Mouse (Mus musculus) kidney, adult 11 months (tissue): ENCODE results near the gene Cks1b.
A peak's percentile ranks its signal among the peaks of the same experiment; 100 is the strongest.

Experiments used
- DNase-seq: peaks from one replicate; pipeline ENCODE4 v3.0.0; 2022

Cks1b gene

GRCm38 (mm10) chr3:89395419-89395805 lies 22.8 kb downstream of the Cks1b start:
- peak; percentile 39 for DNase-seq

- DNase-seq: peak; percentile 90
Observed at GRCm38 (mm10) chr3:89394894-89395256, 23.3 kb downstream of the Cks1b start.

- peak; percentile 94 for DNase-seq
Observed at GRCm38 (mm10) chr3:89394006-89394893, 23.9 kb downstream of the Cks1b start, which contains the start of gene Zbtb7b. Gene Zbtb7b, minus strand, starts transcription at chr3:89394776.

DNA sequence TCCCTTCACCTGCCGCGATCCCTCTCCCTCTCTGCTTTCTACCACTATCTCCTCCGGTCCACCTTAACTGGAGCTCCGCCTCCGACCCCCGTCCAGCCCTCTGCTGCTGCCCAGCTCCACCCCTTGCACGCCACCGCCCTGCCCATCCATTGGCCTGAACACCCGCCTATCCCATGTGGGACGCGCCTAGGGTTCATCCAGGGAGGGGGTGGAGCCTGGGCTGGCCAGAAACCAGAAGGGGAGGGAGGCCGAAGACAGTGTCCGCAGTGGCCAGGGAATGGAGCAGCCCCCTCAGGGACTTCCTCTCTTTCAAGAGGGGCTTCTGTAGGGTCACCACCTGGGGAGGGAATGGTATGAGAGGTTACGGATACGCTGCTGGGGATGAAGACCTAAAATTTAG lies 24.6 kb downstream of the Cks1b start:
- peak; percentile 99 for DNase-seq

DNA sequence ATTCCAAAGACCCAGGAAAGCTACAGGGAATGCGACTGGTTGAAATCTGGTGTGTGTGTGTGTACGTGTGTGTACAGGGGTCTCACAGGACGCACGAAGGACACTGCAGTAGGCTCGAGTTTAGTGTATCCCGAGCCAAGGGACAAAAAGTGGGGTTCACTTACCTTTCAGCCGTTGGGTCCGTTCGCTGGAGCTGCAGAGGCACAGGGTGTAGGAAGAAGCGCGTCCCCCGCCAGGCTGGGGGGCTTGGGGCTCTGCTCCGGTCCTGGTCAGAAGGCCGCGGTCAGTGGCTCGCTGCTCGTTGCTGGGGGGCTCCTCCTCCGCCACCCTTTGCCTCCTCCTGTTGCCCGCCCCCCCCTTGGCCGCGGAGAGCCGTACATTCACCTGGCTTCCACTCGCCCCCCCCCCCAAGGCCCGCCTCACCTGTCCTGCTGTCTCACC lies 25.3 kb downstream of the Cks1b start:
- DNase-seq: peak; percentile 61

DNA sequence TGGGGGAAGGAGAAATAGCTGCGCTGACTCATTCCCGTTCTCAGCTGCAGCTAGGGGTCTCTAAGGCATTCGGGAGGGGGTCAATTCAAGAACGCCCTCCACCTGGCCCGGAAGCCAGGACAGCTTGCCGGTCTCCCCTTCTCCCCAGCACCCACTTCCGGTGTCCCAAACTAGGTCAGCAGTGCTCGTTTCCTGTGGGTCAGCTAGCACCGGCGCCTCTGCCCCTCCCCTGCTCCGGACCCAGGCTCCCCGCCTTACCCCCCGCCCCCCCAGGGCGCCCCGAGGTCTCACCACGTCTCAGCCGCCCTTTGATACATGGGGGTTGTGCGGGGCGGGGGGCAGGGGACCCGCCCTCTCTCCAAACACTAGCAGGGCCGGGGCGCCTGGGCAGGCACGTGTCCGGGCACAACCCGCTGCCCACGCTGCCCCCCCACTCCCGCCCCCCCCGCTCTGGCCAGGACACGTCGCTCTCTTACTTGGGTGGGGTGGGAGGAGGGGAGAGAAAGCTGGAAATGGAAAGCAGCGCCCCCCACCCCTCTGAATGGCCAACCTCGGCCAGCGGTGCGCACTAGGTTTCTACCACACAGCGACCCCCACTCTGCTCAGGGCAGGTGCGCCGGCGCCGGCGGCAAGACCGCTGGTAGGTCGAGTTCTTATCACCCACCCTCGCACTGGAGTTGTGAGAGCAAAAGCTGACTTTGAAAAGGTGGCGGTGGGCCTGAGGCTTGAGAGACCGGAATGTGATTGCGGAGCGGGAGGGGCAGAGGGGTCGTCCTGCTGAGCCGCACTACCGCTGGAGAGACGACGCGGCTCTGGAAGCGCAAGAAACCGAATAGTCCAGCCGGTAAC lies 26.3 kb downstream of the Cks1b start:
- DNase-seq: peak; percentile 84

- peak; percentile 40 for DNase-seq
Observed at GRCm38 (mm10) chr3:89390699-89391662, 27.2 kb downstream of the Cks1b start.

- peak; percentile 53 for DNase-seq
Observed at GRCm38 (mm10) chr3:89390111-89390515, 28.1 kb downstream of the Cks1b start.

GRCm38 (mm10) chr3:89388901-89389740 lies 29.1 kb downstream of the Cks1b start:
- DNase-seq: peak; percentile 31

DNA sequence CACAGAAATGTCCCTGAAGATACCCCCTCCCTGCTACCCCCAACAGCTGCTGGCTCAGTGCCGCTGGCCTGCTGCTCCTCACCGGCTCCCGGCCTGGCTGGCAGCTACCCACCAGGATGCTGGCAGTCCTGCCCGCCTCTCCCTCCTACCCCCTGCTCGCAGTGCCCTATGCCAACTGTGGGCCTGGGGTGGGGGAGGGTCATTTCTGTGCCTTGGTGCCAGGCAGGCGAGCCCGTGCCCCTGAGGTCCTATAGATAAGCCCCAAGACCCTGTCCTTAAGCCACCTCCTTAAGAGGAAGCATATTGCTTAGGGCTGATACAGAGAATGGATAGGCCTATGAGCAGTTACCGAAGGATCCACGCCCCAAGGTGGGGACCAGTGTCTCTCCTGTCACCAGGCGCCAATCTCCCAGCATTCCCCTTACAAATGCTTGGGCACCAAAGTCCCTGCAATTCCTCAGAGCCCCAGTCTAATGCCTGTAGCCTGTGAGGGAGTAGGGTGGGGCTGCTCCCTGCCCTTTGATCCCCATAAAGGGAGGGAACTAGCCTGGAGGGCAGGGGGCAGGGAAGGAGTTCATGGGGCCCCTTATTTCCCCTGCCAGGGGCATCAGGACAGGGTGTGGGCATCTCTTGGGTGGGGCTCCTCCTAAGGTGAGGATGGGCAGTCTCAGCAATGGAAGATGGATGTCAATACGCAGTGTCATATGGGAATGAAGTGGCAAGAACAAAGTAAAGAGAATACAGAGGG lies 29.9 kb downstream of the Cks1b start:
- peak; percentile 67 for DNase-seq

GRCm38 (mm10) chr3:89387632-89388031 lies 30.6 kb downstream of the Cks1b start:
- DNase-seq: peak; percentile 37

GRCm38 (mm10) chr3:89386438-89387420 lies 31.5 kb downstream of the Cks1b start:
- DNase-seq: no peak

DNA sequence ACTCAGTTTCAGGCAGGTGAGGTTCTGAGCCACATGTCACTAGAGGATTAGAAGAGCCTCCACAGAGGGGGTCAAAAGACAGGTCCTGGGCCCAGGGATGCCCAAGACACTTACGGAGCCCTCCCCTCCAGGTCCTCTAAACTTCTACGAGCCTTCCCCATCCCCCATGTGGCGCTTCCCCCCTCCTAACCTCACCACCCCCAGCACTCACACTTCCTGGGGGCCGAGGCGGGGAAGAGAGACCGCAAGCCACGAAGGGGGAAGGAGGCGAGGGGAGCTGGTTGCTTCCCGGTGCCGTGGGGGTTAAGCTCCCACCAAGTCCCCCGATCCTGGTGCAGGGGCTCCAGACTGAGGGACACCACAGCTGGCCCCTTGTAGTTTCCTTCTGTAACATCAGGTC lies 32.7 kb downstream of the Cks1b start:
- no peak for DNase-seq

DNA sequence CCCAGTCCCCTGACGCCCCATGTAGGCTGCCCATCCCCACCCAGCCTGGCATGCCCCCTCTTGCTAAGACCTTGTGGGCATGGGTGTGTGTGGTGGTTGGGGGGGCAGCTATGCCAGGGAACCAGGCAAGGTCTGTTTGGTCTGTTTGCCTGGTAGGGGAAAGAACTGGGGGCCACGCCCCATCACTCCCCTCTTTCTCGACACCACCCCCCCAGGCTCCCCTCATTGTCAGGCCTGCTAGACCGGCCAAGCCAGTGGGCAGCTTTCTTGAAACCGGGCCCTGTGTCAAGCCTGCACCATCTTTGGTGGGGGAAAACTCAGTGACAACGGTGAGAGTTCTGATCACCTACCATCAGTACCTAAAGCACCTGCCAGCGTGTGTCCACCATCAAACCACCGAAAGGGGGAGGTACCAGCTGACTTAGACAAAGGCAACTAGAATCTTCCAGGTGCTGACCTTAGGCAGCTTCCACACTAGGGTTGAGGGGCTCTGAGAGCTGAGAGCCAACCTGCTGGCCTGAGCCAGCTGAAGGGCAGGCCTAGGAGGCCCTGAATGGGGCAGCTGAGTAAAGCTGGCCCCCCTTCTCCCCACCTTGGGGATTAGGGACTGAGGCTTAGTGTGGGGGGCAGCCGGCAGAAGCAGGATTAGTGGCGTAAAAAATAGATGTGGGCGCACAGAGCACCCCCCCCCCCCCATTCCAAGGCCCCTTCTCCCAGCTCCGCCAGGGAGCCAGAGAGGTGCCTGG lies 33.7 kb downstream of the Cks1b start:
- no peak for DNase-seq

DNA sequence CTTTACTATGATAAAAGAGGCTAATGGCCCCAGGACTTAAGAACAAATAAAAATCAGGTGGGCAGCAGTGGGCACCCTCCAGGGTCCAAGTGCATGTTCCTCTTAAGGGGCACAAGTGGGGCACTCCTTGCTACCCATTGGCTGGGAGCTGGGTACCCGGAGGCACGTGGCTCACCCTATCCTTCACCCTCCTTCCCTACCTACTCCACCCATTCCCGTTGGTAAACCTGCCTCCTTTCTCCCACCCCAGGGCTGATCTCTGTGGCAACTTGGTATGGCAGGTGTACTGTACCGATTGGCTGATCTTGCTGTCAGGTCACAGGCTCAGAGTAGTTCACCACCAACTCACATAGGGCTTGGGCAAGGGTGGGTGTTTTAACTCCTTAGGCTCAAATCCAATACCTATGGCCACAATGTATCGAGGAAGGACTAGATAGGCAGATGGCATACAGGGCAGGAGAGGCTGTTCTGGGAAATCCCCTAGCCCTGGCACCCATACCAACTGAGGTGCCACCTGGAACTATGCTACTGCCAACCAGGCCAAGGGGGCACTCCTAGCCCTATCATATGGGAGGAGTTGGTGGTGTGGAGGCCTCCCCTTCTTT lies 34.4 kb downstream of the Cks1b start:
- DNase-seq: no peak

DNA sequence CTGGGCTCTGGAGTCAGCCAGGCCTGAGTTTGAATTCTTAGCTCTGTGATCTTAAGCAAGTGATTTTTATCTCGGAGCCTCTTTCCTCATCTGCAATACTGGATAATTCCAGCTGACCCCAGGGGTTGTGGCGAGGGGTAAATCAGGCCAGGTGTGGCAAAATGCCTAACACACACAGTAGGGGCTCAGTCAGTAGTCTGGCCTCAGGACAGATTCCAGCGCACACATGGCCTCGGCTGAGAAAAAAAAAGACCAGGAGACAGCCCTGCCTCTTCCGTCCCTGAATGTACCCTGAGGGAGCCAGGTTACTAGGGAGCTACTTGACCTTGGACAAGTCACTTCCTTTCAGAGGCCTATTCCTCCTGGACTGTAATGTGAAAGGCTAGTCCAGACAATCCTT lies 35.2 kb downstream of the Cks1b start:
- DNase-seq: no peak

- no peak for DNase-seq
Observed at GRCm38 (mm10) chr3:89382033-89382882, 35.9 kb downstream of the Cks1b start.
